10 mouse cellular contexts compared by ENCODE assay signal in genomic region chr7:113121911-113122319, GRCm38 (mm10).
A peak's percentile ranks its signal among the peaks of the same experiment; 100 is the strongest.
DNase-seq lines count a peak whose midpoint lies in the region; ATAC-seq and TF ChIP-seq lines count a peak whose summit lies in the region.
"Had no signal": no experiment of that assay in that cellular context is flagged by ENCODE, and none has a peak within 500 bp of the region (broad histone marks: within the 10 kb centered on the region; RNA-seq: fewer than 3 reads in every experiment).

No protein-coding gene starts in this region.

- no peak overlapping the region for H3K9ac ChIP-seq in intestine, postnatal 0 days (ENCODE audit: low read depth, low read length)
- H3K9ac ChIP-seq in limb, embryonic 13.5 days, result no peak overlapping the region
- H3K9ac ChIP-seq: neural tube, embryonic 13.5 days had no signal

- DNase-seq in urinary bladder, postnatal 14 days (ENCODE audit: low spot score), result peak; percentile 36
- no peak for DNase-seq in urinary bladder, postnatal 4 days (ENCODE audit: low spot score in 2 of 2)
- DNase-seq in forebrain, embryonic 10.5 days (ENCODE audit: extremely low spot score, low spot score), result no peak
- DNase-seq in ovary, postnatal 14 days (ENCODE audit: low spot score), result no peak
- DNase-seq in cerebellum, adult 11-12 months, result no peak
- DNase-seq: gastrocnemius, postnatal 10 days; layer of hippocampus, postnatal 36 days had no signal

- H3K27ac ChIP-seq in intestine, postnatal 0 days (ENCODE audit: low read depth, low read length), result peak overlapping the region; percentile 60
- H3K27ac ChIP-seq in limb, embryonic 13.5 days, result no peak overlapping the region
- no peak overlapping the region for H3K27ac ChIP-seq in forebrain, embryonic 10.5 days
- H3K27ac ChIP-seq: neural tube, embryonic 13.5 days had no signal

- peak; percentile 82 for ATAC-seq in intestine, postnatal 0 days
- ATAC-seq in limb, embryonic 13.5 days (ENCODE audit: low FRiP score, low read depth), result peak; percentile 75

- H3K27me3 ChIP-seq in intestine, postnatal 0 days (replicated peaks; ENCODE audit: control insufficient read depth, insufficient read depth, low read length), result no peaks in the 10 kb centered on the region
- no peaks in the 10 kb centered on the region for H3K27me3 ChIP-seq in limb, embryonic 13.5 days
- no peaks in the 10 kb centered on the region for H3K27me3 ChIP-seq in forebrain, embryonic 10.5 days (ENCODE audit: poor library complexity, severe bottlenecking)
- H3K27me3 ChIP-seq: neural tube, embryonic 13.5 days had no signal

- no peaks in the 10 kb centered on the region for H3K9me3 ChIP-seq in intestine, postnatal 0 days (ENCODE audit: control insufficient read depth)
- no peaks in the 10 kb centered on the region for H3K9me3 ChIP-seq in limb, embryonic 13.5 days
- H3K9me3 ChIP-seq in forebrain, embryonic 10.5 days, result peaks cover 3% of the 10 kb centered on the region; the same call in 1 of the 2 replicates
- H3K9me3 ChIP-seq: neural tube, embryonic 13.5 days had no signal

- H3K36me3 ChIP-seq in intestine, postnatal 0 days (ENCODE audit: control insufficient read depth, insufficient read depth), result no peaks in the 10 kb centered on the region
- H3K36me3 ChIP-seq in limb, embryonic 13.5 days, result no peaks in the 10 kb centered on the region
- no peaks in the 10 kb centered on the region for H3K36me3 ChIP-seq in forebrain, embryonic 10.5 days (replicated peaks)
- H3K36me3 ChIP-seq: neural tube, embryonic 13.5 days had no signal

- TF ChIP-seq CTCF in intestine, postnatal 0 days (IDR thresholded peaks at IDR 0.05; ENCODE audit: low read depth), result no peak

- no peaks in the 10 kb centered on the region for H3K4me1 ChIP-seq in intestine, postnatal 0 days (replicated peaks; ENCODE audit: control insufficient read depth, insufficient read depth, low read length)
- H3K4me1 ChIP-seq in limb, embryonic 13.5 days, result peaks cover 5% of the 10 kb centered on the region; the same call in 1 of the 2 replicates
- no peaks in the 10 kb centered on the region for H3K4me1 ChIP-seq in forebrain, embryonic 10.5 days

- no peak overlapping the region; the same call in 1 of the 2 replicates for H3K4me2 ChIP-seq in intestine, postnatal 0 days (replicated peaks; ENCODE audit: low read depth)
- H3K4me2 ChIP-seq in limb, embryonic 13.5 days (replicated peaks), result no peak overlapping the region
- H3K4me2 ChIP-seq: neural tube, embryonic 13.5 days had no signal

- H3K4me3 ChIP-seq in intestine, postnatal 0 days (ENCODE audit: low read depth, low read length), result no peak overlapping the region
- H3K4me3 ChIP-seq in limb, embryonic 13.5 days, result no peak overlapping the region
- H3K4me3 ChIP-seq in forebrain, embryonic 10.5 days, result no peak overlapping the region
- H3K4me3 ChIP-seq: neural tube, embryonic 13.5 days had no signal

- whole genome bisulfite sequencing in intestine, postnatal 0 days, result 14% methylated on average over 6 of the region's 6 CpGs
- 41% methylated on average over 6 of the region's 6 CpGs for WGBS in limb, embryonic 13.5 days
- WGBS in forebrain, embryonic 10.5 days, result 76% methylated on average over 6 of the region's 6 CpGs
